Mouse (Mus musculus) right cerebral cortex, postnatal 10 days (tissue): ENCODE results near the gene Ptprk.

Source experiments
- DNase-seq, 2 experiments: peaks; one replicate each; pipeline ENCODE4 v3.0.0; 2021; ENCODE audit warnings: low spot score in 2 of 2

Ptprk gene

GRCm38 (mm10) chr10:28408980-28409379, 334.4 kb downstream of the Ptprk start:
- no peak for DNase-seq

DNA sequence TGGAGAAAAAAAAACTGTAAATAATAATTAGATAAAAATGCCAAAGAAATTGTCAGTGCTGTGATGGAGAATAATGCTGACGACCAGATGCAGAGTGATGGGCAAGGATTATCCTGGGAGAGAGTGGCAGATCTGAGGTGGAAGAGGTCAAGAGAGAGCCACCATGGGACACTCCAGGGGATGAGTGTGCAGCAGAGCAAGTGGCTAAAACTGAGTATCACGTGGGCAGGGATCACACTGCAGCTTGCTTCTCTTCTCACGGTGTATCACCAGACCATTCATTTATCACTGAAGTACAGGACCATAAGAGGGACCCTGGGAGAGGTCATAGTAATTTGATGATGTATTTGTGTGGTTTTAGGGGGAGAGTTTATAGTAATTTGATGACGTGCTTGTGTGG, 340.2 kb downstream of the Ptprk start:
- no peak for DNase-seq

DNA sequence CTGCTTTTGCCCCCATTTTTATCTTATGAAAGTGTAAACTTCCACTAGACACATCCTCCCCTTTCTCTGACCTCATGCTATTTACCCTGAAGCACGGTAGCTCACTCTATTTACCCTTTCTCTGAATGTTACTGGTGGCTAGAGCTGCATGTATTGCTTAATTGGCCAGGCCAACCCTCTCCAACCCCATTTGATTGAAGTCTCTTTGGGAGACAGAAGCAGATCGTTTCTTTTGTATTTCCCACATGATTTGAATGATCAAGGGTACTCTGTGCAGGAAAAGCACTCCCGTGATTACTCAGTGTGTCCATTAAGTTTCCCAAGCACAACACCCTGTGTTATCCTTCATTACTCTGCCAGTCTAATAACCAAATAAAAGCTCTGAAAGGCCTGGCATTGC, 348.0 kb downstream of the Ptprk start:
- DNase-seq, result no peak

DNA sequence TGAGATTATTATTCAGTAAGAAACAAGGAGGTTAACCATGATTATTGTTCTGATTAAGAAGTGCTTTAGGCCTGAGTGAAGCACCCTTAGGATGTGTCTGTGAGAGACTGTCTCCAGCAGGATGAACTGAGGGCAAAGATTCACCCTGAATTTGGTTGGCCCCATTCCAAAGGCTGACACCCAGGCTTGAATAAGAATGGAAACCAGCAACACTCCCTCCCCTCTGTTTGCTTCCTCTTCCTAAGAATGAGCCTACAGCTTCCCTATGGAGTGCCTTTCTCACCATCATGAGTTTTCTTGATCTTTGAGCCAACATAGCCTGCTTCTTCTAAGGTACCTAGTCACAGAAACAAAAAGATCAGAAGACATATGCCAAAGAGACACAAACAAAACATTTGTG, 350.8 kb downstream of the Ptprk start:
- DNase-seq, result no peak

DNA sequence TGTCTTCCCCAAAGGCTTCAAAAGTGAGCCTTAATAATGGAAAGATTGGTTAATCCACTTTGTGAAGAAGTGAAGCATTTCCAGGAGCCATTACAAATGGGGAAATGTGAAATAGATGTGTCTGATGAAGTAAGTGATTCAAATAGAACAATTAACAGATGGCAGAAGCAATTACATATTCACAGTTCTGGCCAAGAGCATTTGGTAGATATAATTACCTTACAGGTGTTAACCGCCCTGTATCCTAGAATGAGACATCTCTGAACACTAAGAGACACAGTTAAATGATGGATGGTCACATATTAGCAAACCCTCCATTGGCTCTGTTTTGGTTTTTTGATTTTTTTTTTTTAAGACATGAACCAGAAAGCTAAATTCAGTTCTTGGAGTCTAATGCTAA, 361.5 kb downstream of the Ptprk start:
- DNase-seq, result no peak

GRCm38 (mm10) chr10:28449853-28450252, 375.2 kb downstream of the Ptprk start:
- no peak for DNase-seq

GRCm38 (mm10) chr10:28450642-28451041, 376.0 kb downstream of the Ptprk start:
- no peak for DNase-seq

GRCm38 (mm10) chr10:28458027-28458426, 383.4 kb downstream of the Ptprk start:
- DNase-seq, result no peak

- no peak for DNase-seq
These were observed 385.3 kb downstream of the Ptprk start for GRCm38 (mm10) chr10:28459963-28460362.

GRCm38 (mm10) chr10:28463706-28464105, 389.1 kb downstream of the Ptprk start:
- DNase-seq, result no peak

DNA sequence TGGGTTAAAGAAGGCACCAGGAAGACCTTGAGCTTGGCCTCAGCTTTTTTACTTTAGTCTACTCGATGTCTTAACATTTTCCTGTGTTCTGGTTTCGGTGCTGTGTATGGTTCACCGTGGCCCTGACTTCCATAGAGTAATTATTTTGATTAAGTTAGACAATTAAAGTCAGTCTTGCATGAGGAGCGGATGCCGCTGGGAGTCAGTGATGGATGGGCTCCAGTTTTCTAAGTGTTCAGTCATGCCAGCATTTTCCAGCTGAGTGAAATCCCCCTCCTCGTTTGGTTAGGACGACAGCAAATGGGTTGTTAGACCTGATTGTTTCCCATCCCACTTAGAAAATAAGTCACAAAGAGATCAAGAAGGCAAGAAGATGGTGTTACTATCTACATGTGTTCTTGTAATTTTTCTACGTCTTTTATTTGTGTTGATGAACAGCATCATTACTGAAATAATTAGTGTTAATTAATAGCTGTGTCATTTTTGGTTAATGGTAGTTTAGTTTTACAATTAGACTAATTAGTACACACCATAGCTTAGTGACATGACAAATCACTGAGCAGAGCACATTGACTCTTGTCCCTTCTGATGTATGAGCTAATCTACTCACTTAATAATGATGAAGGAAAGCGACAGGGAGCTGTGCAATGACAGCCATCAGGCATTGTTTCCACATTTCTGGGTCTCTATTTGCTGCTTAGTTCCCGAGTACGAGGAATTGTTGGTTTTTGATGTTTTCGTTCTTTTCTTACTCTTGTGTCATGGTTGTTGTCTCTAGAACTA, 390.3 kb downstream of the Ptprk start:
- DNase-seq, result no peak

DNA sequence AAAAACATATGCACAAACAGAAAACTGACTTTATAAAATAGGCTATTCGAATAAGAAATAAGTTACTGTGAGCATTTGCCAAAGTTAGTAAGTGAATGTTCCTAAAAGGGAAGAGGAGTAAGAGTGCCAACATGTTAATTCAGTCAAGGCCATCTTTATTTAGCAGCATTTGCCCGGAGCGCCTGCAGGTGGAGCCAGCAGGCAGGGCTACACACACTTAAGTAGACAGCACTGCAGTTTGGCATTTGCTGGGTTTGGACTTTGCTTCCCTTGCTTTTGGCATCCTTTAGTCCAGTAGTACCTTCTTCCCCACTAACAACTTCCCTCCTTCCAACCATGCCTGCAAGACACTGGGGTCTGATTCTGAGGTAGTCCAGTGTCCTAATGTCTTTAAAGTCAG, 411.0 kb downstream of the Ptprk start:
- DNase-seq, result peak; percentile 46 to 49

DNA sequence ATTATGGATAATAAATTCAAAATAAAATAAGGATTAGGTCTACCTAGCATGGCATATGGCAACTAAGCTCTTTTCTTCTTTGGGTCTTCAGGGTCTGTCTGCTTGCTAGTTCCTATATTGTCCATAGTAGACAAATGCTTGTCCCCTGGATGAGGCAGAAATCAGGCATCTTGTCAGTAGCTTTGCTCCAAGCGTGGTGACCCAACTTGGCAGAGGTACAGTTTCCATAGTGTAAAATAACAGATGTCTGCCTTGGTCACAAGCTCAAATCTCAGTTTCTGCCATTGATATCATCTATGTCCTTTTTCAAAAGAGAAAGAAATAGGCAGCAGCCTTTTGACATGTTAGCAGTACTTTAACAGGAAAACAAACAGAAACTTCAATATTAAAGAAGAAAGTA, 416.4 kb downstream of the Ptprk start:
- no peak for DNase-seq

GRCm38 (mm10) chr10:28492206-28492605, 417.6 kb downstream of the Ptprk start:
- DNase-seq, result peak; percentile 23 to 35

GRCm38 (mm10) chr10:28492870-28493269, 418.2 kb downstream of the Ptprk start:
- DNase-seq, result no peak

- peak; percentile 71 to 79 for DNase-seq
These were observed 418.7 kb downstream of the Ptprk start for GRCm38 (mm10) chr10:28493271-28493861.

DNA sequence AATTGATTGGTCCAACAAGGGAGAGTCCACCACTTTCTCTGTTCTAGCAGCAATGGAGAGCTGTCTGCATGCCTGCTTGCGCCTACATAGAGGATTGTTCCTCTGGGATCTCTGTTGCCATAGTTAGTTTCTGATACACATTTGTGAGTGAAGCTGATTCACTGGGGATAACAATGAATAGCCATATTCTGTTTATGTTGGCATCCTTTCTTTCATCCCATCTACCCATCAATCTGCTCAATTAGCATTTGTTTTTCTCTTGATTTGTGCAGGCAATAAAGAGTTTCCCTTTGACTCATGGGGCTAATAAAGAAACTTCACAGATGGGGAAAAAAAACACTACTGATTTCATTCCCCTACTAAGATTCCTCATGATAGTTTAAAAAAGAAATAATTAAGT, 423.2 kb downstream of the Ptprk start:
- no peak for DNase-seq

DNA sequence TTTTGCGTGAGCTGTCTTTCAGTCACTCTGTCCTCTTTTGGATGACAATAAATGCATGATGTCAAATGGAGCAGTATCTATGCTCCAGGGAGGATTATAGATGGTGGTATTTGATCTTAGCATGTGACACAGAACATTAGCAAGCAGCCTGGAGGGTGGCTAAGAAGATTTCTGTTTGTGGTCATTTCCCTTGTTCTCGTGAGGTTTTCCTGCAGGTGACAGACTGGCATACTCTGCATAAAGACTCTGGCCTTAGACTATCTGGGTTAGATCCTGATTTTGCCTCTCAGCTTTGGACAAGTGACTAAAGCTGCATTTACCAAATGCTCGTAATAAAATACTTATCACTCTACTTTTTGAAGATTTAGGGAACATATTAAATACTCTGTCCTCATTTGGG, 423.9 kb downstream of the Ptprk start:
- DNase-seq, result no peak

DNA sequence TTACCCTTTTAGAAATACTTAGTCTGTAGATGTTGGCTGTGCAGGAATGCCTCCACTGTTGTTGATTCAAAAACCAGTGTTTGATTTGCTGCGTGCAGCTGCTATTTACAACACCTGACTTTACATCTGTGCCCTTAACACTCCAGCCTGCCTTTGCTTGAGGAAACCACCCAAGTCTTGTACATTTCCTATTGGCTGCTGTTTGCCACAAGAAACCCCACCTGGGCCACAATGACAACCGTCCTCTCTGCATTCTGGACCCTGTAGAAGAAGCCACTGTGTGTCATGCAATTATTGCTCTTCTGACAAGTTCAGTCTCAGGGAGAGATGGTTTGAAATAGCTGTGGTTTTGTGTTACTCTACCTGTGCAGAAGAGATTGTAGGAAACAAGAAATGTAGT, 439.0 kb downstream of the Ptprk start:
- no peak for DNase-seq

DNA sequence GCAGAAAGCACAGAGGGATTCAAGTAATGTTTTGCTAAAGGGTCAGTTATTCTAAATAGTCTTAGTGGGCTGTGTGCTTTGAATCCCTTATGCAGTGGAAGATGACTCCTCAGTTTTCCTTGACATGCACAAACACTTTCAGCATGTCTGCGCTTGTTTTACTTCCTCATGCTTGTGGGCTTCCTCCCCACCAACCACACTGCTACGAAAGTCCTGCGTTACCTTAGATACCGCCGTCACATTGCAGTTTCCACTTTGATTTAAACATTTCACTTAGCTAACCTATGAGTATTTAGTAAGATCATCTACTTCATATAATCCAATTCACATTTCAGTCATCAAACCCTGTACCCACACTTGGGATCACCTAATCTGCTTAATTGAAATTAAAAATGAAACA, 441.5 kb downstream of the Ptprk start:
- no peak for DNase-seq

DNA sequence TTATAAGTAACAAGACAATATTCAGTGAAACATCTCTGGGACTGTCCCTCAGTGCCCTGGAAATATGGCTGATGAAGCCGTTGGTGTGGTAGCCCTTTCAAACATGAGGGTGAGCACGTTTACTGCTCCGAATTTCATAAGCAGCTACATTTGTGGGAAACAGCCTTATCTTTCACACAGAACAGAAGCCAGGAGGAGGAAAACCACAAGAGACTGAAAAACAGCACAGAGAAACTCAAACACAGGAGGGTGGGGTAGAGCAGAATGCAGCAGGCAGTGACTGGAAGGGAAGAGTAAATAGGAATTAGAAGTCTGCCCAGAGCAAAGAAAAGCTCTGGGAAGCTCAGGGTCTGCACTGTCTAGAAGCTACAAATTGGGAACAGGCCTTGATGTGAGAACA, 443.7 kb downstream of the Ptprk start:
- no peak for DNase-seq

- DNase-seq, result no peak
These were observed 445.2 kb downstream of the Ptprk start for GRCm38 (mm10) chr10:28519861-28520260.

- peak; percentile 32 to 41 for DNase-seq
These were observed 449.5 kb downstream of the Ptprk start for GRCm38 (mm10) chr10:28523992-28524735.
